Mouse (Mus musculus): Measurements from ENCODE around the gene L1cam.

- TF ChIP-seq CTCF (conservative IDR thresholded peaks at IDR 0.05; ENCODE audit: low read length) (no peak), POU5F1 (IDR thresholded peaks at IDR 0.05; ENCODE audit: borderline replicate concordance, low read length) (no peak)
These were observed 46.0 kb upstream of the L1cam start for GRCm38 (mm10) chrX:73941860-73942259.
